Mouse (Mus musculus) G1E (cell line): ENCODE measurements around the gene Pnpla1.

ENCODE experiments used
- CTCF ChIP-seq: IDR thresholded peaks from 2 replicates; pipeline ENCODE4 v1.5.1; 2012; ENCODE audit warnings: low read depth, low read length, inconsistent platforms, mixed read lengths
- POLR2AphosphoS5 ChIP-seq: IDR thresholded peaks from 2 replicates; pipeline ENCODE4 v1.6.1; 2012; ENCODE audit warnings: low read depth, low read length, inconsistent platforms; ENCODE audit not compliant: insufficient replicate concordance
- TAL1 ChIP-seq: conservative IDR thresholded peaks from 2 replicates; pipeline ENCODE4 v1.6.1; 2012; ENCODE audit warnings: low read depth, low read length, inconsistent platforms, mixed read lengths

- TF ChIP-seq CTCF (no peak), POLR2AphosphoS5 (no peak), TAL1 (no peak)
Observed at GRCm38 (mm10) chr17:28883941-28884516, 25.8 kb downstream of the Pnpla1 start.
